ENCODE assay signal across 13 mouse cellular contexts in genomic region chr8:72131901-72132300, GRCm38 (mm10). TPM values are rescaled to one million over a fixed set of nuclear protein-coding genes. Genes with fewer than 3 reads are reported as not detected.
DNase-seq lines count a peak whose midpoint lies in the region; ATAC-seq and TF ChIP-seq lines count a peak whose summit lies in the region.
"Had no signal": no experiment of that assay in that cellular context is flagged by ENCODE, and none has a peak within 500 bp of the region (broad histone marks: within the 10 kb centered on the region; RNA-seq: fewer than 3 reads in every experiment).

No protein-coding gene starts in this region.

- H3K4me1 ChIP-seq in heart, embryonic 10.5 days, result peaks cover 21% of the 10 kb centered on the region
- H3K4me1 ChIP-seq in lung, embryonic 14.5 days (ENCODE audit: insufficient read depth), result no peaks in the 10 kb centered on the region; the same call in 1 of the 2 replicates
- H3K4me1 ChIP-seq in brown adipose tissue, adult 24 weeks (ENCODE audit: control insufficient read depth, insufficient read depth, insufficient read length, low read length), result 0 out of 2 replicates have a peak, but pooled peaks cover 9% of the 10 kb centered on the region

- 81% methylated on average over 2 of the region's 2 CpGs for WGBS in heart, embryonic 10.5 days
- 69% methylated on average over 2 of the region's 2 CpGs for WGBS in lung, embryonic 14.5 days

- no peak for ATAC-seq in lung, embryonic 14.5 days (ENCODE audit: insufficient read depth)
- ATAC-seq: forebrain, embryonic 14.5 days had no signal

- H3K36me3 ChIP-seq in heart, embryonic 10.5 days, result no peaks in the 10 kb centered on the region
- H3K36me3 ChIP-seq in lung, embryonic 14.5 days (ENCODE audit: insufficient read depth), result no peaks in the 10 kb centered on the region
- H3K36me3 ChIP-seq: hindbrain, embryonic 15.5 days; liver, embryonic 13.5 days had no signal

- no peak for TF ChIP-seq CTCF in lung, embryonic 14.5 days (IDR thresholded peaks at IDR 0.05; ENCODE audit: low read depth)
- no peak for TF ChIP-seq CTCF in gastrocnemius, adult 2 months (IDR thresholded peaks at IDR 0.05)

- H3K27ac ChIP-seq in heart, embryonic 10.5 days, result no peak overlapping the region
- H3K27ac ChIP-seq in lung, embryonic 14.5 days (ENCODE audit: low read depth), result peak overlapping the region; percentile 43; the same call in 1 of the 2 replicates
- peak overlapping the region; percentile 55 for H3K27ac ChIP-seq in brown adipose tissue, adult 24 weeks (replicated peaks; ENCODE audit: low read depth, low read length)
- H3K27ac ChIP-seq in gastrocnemius, adult 2 months, result no peak overlapping the region
- H3K27ac ChIP-seq: hindbrain, embryonic 15.5 days; liver, embryonic 13.5 days had no signal

- intact Hi-C loops in gastrocnemius, adult 2 months (cut with DNase I), result loop anchor here (10.0 kb wide), 1 partner anchor 227 kb away; the partner anchor contains the start of genes Zfp617 and Zfp882

- no peak overlapping the region for H3K4me3 ChIP-seq in heart, embryonic 10.5 days
- no peak overlapping the region for H3K4me3 ChIP-seq in lung, embryonic 14.5 days (ENCODE audit: low read depth, low read length)
- H3K4me3 ChIP-seq in brown adipose tissue, adult 24 weeks (ENCODE audit: insufficient read depth, low read depth, low read length), result no peak overlapping the region
- no peak overlapping the region for H3K4me3 ChIP-seq in gastrocnemius, adult 2 months
- H3K4me3 ChIP-seq: hindbrain, embryonic 15.5 days; liver, embryonic 13.5 days had no signal

- no peak overlapping the region for H3K9ac ChIP-seq in lung, embryonic 14.5 days
- H3K9ac ChIP-seq: hindbrain, embryonic 15.5 days; liver, embryonic 13.5 days had no signal

- no peak overlapping the region for H3K4me2 ChIP-seq in lung, embryonic 14.5 days
- H3K4me2 ChIP-seq: hindbrain, embryonic 15.5 days; liver, embryonic 13.5 days had no signal

- H3K27me3 ChIP-seq in heart, embryonic 10.5 days (ENCODE audit: insufficient read depth, poor library complexity, severe bottlenecking), result no peaks in the 10 kb centered on the region
- no peaks in the 10 kb centered on the region for H3K27me3 ChIP-seq in lung, embryonic 14.5 days (ENCODE audit: insufficient read depth, low read length)
- H3K27me3 ChIP-seq: hindbrain, embryonic 15.5 days had no signal

- no peaks in the 10 kb centered on the region for H3K9me3 ChIP-seq in heart, embryonic 10.5 days
- no peaks in the 10 kb centered on the region for H3K9me3 ChIP-seq in lung, embryonic 14.5 days (ENCODE audit: low read depth, low read length)
- H3K9me3 ChIP-seq: hindbrain, embryonic 15.5 days; liver, embryonic 13.5 days had no signal

- DNase-seq in heart, embryonic 10.5 days (ENCODE audit: low spot score), result peak; percentile 55
- DNase-seq in heart, adult 18-20 months, result no peak
- DNase-seq in lung, embryonic 14.5 days, result no peak
- DNase-seq in lung, adult 18-20 months, result no peak
- DNase-seq in naive thymus-derived CD4-positive, alpha-beta T cell, adult 2 months (ENCODE audit: low read depth), result peak; percentile 69
- DNase-seq in gastrocnemius, adult 2 months, result no peak
- no peak for DNase-seq in frontal cortex, postnatal 25 days (ENCODE audit: low spot score in 2 of 2)
- DNase-seq: liver, embryonic 13.5 days; midbrain, embryonic 14.5 days had no signal

RNA-seq across cellular contexts. Expression of gene Tpm4, which starts 2.9 kb away (rescaled TPM):
- polyA plus RNA-seq in heart, embryonic 10.5 days (2016; fragmentation: Nextera tagmentation; extraction: Ambion mirVana), result 447 and 556 TPM in 2 replicates
- 100 to 1,000 TPM in 1 of 2 experiments, 10 to 100 TPM in 1; 89.1 to 107 TPM for total RNA-seq in heart, adult 18-20 months (2021)
- polyA plus RNA-seq in lung, embryonic 14.5 days (2014; fragmentation: Nextera tagmentation; extraction: Ambion mirVana), result 849 and 861 TPM in 2 replicates
- polyA plus RNA-seq in brown adipose tissue, adult 24 weeks (2012; ENCODE audit: insufficient read depth, insufficient read length, missing spikeins), result 55.2 and 64.0 TPM in 2 replicates
- 10 to 100 TPM; 22.2 to 44.0 TPM for total RNA-seq in gastrocnemius, adult 2 months (2021)

RNA-seq across cellular contexts. Expression of gene Olfr374, which starts 25.1 kb away (rescaled TPM):
- not detected in 2 replicates for polyA plus RNA-seq in heart, embryonic 10.5 days (2016; fragmentation: Nextera tagmentation; extraction: Ambion mirVana)
- total RNA-seq in heart, adult 18-20 months (2021), result not detected
- polyA plus RNA-seq in lung, embryonic 14.5 days (2014; fragmentation: Nextera tagmentation; extraction: Ambion mirVana), result 0.01 and 0.04 TPM in 2 replicates
- polyA plus RNA-seq in brown adipose tissue, adult 24 weeks (2012; ENCODE audit: insufficient read depth, insufficient read length, missing spikeins), result not detected in 2 replicates
- not detected for total RNA-seq in gastrocnemius, adult 2 months (2021)
- total RNA-seq: layer of hippocampus, postnatal 10 days had no signal
- polyA plus RNA-seq: forebrain, embryonic 14.5 days; hindbrain, embryonic 15.5 days; liver, embryonic 13.5 days; midbrain, embryonic 14.5 days had no signal

RNA-seq across cellular contexts. Expression of gene Rab8a, which starts 29.1 kb away (rescaled TPM):
- 89.0 and 104 TPM in 2 replicates for polyA plus RNA-seq in heart, embryonic 10.5 days (2016; fragmentation: Nextera tagmentation; extraction: Ambion mirVana)
- total RNA-seq in heart, adult 18-20 months (2021), result 10 to 100 TPM; 20.0 to 25.1 TPM
- polyA plus RNA-seq in lung, embryonic 14.5 days (2014; fragmentation: Nextera tagmentation; extraction: Ambion mirVana), result 90.0 and 103 TPM in 2 replicates
- polyA plus RNA-seq in brown adipose tissue, adult 24 weeks (2012; ENCODE audit: insufficient read depth, insufficient read length, missing spikeins), result 33.8 and 56.6 TPM in 2 replicates
- 10 to 100 TPM; 10.4 to 11.4 TPM for total RNA-seq in gastrocnemius, adult 2 months (2021)

RNA-seq across cellular contexts. Expression of gene Olfr373, which starts 48.9 kb away (rescaled TPM):
- 0.06 TPM in 1 of 2 replicates, not detected in the other for polyA plus RNA-seq in heart, embryonic 10.5 days (2016; fragmentation: Nextera tagmentation; extraction: Ambion mirVana)
- not detected for total RNA-seq in heart, adult 18-20 months (2021)
- not detected in 2 replicates for polyA plus RNA-seq in lung, embryonic 14.5 days (2014; fragmentation: Nextera tagmentation; extraction: Ambion mirVana)
- not detected in 2 replicates for polyA plus RNA-seq in brown adipose tissue, adult 24 weeks (2012; ENCODE audit: insufficient read depth, insufficient read length, missing spikeins)
- not detected for total RNA-seq in gastrocnemius, adult 2 months (2021)
- total RNA-seq: layer of hippocampus, postnatal 10 days had no signal
- polyA plus RNA-seq: forebrain, embryonic 14.5 days; hindbrain, embryonic 15.5 days; midbrain, embryonic 14.5 days had no signal

RNA-seq across cellular contexts. Expression of gene Hsh2d, which starts 57.5 kb away (rescaled TPM):
- 0.13 TPM in 1 of 2 replicates, not detected in the other for polyA plus RNA-seq in heart, embryonic 10.5 days (2016; fragmentation: Nextera tagmentation; extraction: Ambion mirVana)
- total RNA-seq in heart, adult 18-20 months (2021), result under 1 TPM in 1 of 2 experiments, not detected in 1; 0.51 TPM
- polyA plus RNA-seq in lung, embryonic 14.5 days (2014; fragmentation: Nextera tagmentation; extraction: Ambion mirVana), result 0.30 and 0.51 TPM in 2 replicates
- polyA plus RNA-seq in brown adipose tissue, adult 24 weeks (2012; ENCODE audit: insufficient read depth, insufficient read length, missing spikeins), result not detected in 2 replicates
- total RNA-seq in gastrocnemius, adult 2 months (2021), result not detected
- polyA plus RNA-seq: forebrain, embryonic 14.5 days; hindbrain, embryonic 15.5 days; midbrain, embryonic 14.5 days had no signal

Comparison
In these comparisons a context has a peak if more than half of its experiments do, and no peak if none do; other contexts are left out.
1. DNase-seq: peak in heart, embryonic 10.5 days (single experiment) and naive thymus-derived CD4-positive, alpha-beta T cell, adult 2 months (single experiment); none in heart, adult 18-20 months (0 of 2), lung, embryonic 14.5 days (single experiment), lung, adult 18-20 months (0 of 2), gastrocnemius, adult 2 months (single experiment) and frontal cortex, postnatal 25 days (0 of 2).
2. H3K27ac ChIP-seq: peak in lung, embryonic 14.5 days (single experiment) and brown adipose tissue, adult 24 weeks (single experiment); none in heart, embryonic 10.5 days (single experiment) and gastrocnemius, adult 2 months (single experiment).